Mouse (Mus musculus): ENCODE results near the gene Zfp148.

DNA sequence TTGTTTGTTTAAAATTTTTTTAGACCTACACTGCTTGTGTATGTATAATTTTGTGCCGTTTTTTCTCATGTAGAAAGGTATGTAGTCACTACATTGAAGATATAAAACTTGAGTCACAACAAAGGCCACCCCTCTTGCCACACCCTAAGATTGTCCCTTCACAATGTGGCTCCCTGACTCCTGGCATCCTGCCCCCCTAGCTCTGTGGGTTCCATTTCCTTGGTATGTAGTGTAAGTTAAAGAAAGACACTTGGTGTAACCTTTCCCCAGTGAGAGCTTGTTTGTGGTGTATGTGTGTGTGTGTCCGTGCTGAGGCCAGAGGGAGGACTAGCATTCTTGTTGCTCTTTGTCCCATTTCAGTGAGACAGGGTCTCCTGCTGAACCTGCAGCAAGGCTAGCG lies 23.4 kb downstream of the Zfp148 start:
- no peak for TF ChIP-seq CTCF (IDR thresholded peaks at IDR 0.05)
- TF ChIP-seq POLR2A (IDR thresholded peaks at IDR 0.05; ENCODE audit: insufficient read depth, low read depth, low read length), result no peak
- TF ChIP-seq EP300 (IDR thresholded peaks at IDR 0.05; ENCODE audit: insufficient read depth, low read depth, low read length), result no peak
